Mouse (Mus musculus): ENCODE data around the gene Ccna1.

- TF ChIP-seq GATA1 (IDR thresholded peaks at IDR 0.05; ENCODE audit: borderline replicate concordance, low read length) (no peak), FLI1 (IDR thresholded peaks at IDR 0.05; ENCODE audit: low read length) (no peak)
Measured at GRCm38 (mm10) chr3:55095968-55096654, 40.8 kb upstream of the Ccna1 start.

Data from megakaryocyte, embryonic 14.5 days (primary cell).